Mouse (Mus musculus): ENCODE results near the gene Ndufa5. TPM values are rescaled to one million over a fixed set of nuclear protein-coding genes. Genes with fewer than 3 reads are reported as not detected.
A peak's percentile ranks its signal among the peaks of the same experiment; 100 is the strongest.

The Ndufa5 gene
- polyA plus RNA-seq (2012) = 1.0 and 1.4 TPM in 2 replicates

DNA sequence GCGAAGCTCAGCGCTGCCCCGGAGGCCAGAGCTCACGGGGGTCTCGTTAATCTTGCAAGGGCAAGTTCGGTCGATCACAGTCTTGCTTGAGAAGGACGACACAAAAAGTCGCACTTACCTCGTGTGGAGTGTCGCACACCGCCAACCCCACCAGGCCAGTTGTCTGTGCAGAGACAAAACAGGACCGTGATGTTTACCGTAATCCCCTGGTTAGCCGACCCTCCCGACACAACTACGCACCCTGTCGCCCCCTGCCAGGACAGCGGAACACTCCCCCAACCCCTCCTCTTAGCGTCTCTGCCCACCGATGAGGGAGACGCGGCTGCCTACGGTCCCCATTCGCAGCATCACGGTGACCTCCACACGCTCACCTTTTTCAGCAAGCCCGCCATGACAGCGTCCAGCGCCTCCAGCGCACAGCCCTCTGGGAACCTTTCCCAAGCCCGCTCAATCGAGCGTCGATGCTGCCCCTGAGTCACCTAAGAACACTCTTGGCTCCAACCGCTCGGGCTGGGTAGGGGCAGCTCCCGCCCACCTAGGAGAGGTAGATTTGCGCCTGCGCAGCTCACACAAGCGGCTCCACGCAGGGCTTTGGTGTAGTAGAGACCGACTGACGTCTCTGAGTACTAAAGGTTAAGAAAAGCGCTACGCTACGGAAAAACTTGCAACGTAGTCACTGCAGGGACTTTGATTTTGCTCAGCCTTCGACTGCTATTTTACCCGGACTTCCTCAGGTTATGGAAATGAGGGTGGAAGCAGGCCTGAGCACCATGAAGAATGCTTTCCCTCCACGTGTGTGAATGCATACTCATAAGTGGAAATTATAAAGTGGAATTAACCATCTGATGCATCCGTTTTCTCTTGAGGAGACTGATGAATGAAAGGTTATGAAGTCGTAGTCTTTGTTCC lies at the start of gene Ndufa5:
Gene Ndufa5, minus strand, starts transcription at position 859 of the 909 bp plus-strand sequence.
- no peaks in the 10 kb centered on the region for H3K27me3 ChIP-seq (ENCODE audit: control insufficient read depth)
- H3K9me3 ChIP-seq (ENCODE audit: control insufficient read depth, low read length) = no peaks in the 10 kb centered on the region
- no peak for TF ChIP-seq TAL1 (IDR thresholded peaks at IDR 0.05; ENCODE audit: low read length)
- TF ChIP-seq GATA1 (IDR thresholded peaks at IDR 0.05; ENCODE audit: low read length) = no peak
- H3K36me3 ChIP-seq (ENCODE audit: control insufficient read depth) = peaks cover 19% of the 10 kb centered on the region
- H3K4me1 ChIP-seq (ENCODE audit: control insufficient read depth) = peaks cover 33% of the 10 kb centered on the region
- H3K4me3 ChIP-seq (replicated peaks) = peak within 1 kb of the TSS; percentile 90

DNA sequence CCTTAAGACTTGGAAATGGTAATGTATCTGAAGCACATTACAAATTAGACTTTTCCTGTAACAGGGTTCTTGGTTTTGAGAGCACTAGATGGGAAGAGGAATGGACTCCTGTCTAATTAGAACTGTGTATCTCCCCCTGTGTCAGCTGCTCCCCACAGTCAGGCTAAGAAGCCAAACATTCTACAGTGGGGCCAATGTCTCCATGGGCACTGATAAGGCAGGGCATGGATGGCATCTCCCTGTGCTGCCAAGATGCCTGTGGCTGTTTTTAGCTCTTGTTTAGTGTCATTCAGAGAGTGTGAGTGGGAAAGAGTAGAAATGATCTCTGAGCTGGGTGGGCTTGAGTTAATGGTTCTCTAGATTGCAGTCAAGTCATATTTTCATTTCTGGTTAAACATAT lies 45.5 kb upstream of the Ndufa5 start:
- no peak for TF ChIP-seq TAL1 (IDR thresholded peaks at IDR 0.05; ENCODE audit: low read length)
- no peak for TF ChIP-seq GATA1 (IDR thresholded peaks at IDR 0.05; ENCODE audit: low read length)
- no peaks in the 10 kb centered on the region for H3K27me3 ChIP-seq (ENCODE audit: control insufficient read depth)
- H3K36me3 ChIP-seq (ENCODE audit: control insufficient read depth) = no peaks in the 10 kb centered on the region
- no peaks in the 10 kb centered on the region; the same call in 1 of the 2 replicates for H3K9me3 ChIP-seq (ENCODE audit: control insufficient read depth, low read length)
- no peak overlapping the region for H3K4me3 ChIP-seq (replicated peaks)
- no peaks in the 10 kb centered on the region for H3K4me1 ChIP-seq (ENCODE audit: control insufficient read depth)

DNA sequence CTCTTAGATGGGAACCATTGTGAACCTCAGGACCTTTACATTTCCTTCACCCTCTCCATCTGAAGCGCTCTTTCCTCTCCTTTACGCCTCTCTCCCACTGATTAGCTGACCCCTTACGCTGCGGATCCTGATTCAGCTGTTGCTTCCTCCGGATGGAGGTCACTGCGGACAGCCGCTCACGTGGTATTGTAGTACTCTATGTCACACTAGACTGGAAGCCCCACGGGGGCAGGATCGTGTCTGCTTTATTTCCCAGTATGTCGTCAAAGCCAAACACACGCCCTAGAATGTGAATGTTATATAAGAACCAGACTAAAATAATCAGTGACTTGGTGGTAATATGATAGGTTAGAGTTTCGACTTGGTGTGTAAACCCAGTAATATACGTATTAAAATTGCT lies 44.6 kb upstream of the Ndufa5 start:
- Histone ChIP-seq H3K9me3 (ENCODE audit: control insufficient read depth, low read length) (no peaks in the 10 kb centered on the region; the same call in 1 of the 2 replicates), H3K4me1 (ENCODE audit: control insufficient read depth) (no peaks in the 10 kb centered on the region), H3K4me3 (replicated peaks) (no peak overlapping the region), H3K36me3 (ENCODE audit: control insufficient read depth) (no peaks in the 10 kb centered on the region), H3K27me3 (ENCODE audit: control insufficient read depth) (no peaks in the 10 kb centered on the region)
- TF ChIP-seq TAL1 (IDR thresholded peaks at IDR 0.05; ENCODE audit: low read length) (no peak), GATA1 (IDR thresholded peaks at IDR 0.05; ENCODE audit: low read length) (no peak)

DNA sequence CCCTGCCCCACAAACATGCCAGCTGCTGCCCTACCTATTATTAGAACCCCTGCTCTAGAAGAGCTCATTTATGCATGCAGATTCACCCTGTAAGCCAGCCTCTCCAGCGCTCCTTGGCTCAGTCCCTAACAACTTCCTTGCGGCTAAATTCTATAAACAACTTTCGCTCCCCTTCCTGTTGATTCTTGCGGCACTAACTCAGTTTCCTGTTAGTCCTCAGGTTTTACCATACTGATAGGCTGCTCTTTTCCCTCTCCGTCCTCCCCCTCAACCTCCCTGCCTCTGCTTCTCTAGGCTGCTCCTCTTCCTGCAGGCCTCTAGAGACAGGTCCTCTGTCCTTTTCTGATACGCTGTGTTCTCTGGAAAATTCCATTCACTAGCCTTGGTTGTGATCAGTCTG lies 43.3 kb upstream of the Ndufa5 start:
- TF ChIP-seq TAL1 (IDR thresholded peaks at IDR 0.05; ENCODE audit: low read length) = no peak
- no peak for TF ChIP-seq GATA1 (IDR thresholded peaks at IDR 0.05; ENCODE audit: low read length)
- H3K4me3 ChIP-seq (replicated peaks) = no peak overlapping the region
- H3K36me3 ChIP-seq (ENCODE audit: control insufficient read depth) = no peaks in the 10 kb centered on the region
- H3K27me3 ChIP-seq (ENCODE audit: control insufficient read depth) = no peaks in the 10 kb centered on the region
- H3K4me1 ChIP-seq (ENCODE audit: control insufficient read depth) = no peaks in the 10 kb centered on the region
- no peaks in the 10 kb centered on the region; the same call in 1 of the 2 replicates for H3K9me3 ChIP-seq (ENCODE audit: control insufficient read depth, low read length)

DNA sequence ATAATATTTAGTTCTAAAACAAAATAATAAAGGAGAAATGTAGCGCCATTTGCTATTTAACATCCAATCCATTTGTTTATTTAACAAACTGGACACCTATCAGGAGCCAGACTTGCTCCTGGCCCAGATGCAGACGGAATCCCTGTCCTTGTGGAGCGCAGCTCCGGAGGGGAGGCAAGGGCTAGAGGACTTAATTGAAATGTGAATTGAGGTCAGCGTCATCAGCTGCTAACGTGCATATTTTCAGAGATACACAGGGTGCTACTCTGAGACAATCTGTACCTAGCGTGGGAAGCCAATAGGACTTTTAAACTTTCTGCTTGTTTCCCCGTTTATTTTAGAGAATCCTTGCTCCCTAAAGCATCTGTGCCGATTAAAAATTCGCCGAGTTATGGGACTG lies 42.5 kb upstream of the Ndufa5 start:
- Histone ChIP-seq H3K9me3 (ENCODE audit: control insufficient read depth, low read length) (no peaks in the 10 kb centered on the region; the same call in 1 of the 2 replicates), H3K4me3 (replicated peaks) (no peak overlapping the region), H3K27me3 (ENCODE audit: control insufficient read depth) (no peaks in the 10 kb centered on the region), H3K4me1 (ENCODE audit: control insufficient read depth) (no peaks in the 10 kb centered on the region), H3K36me3 (ENCODE audit: control insufficient read depth) (no peaks in the 10 kb centered on the region)
- TF ChIP-seq GATA1 (IDR thresholded peaks at IDR 0.05; ENCODE audit: low read length) (no peak), TAL1 (IDR thresholded peaks at IDR 0.05; ENCODE audit: low read length) (no peak)

DNA sequence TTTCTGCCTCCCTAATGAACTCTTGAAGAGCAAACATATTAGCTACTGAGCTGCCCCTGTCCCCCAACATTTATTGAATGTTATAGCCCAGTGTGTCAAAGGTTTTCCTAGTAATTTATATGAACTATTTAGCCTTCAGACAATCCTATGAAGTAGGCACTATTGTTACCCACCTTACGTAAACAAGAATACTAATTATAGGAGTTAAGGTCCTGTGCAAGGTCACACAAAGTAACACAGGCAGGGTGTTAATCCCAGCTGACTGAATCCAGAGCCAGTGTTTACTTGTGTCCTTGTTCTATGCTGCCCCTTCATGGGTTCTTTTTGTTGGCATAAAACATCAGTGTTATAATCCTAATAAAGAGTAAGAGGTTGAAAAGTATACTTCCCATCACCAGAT lies 41.9 kb upstream of the Ndufa5 start:
- TF ChIP-seq GATA1 (IDR thresholded peaks at IDR 0.05; ENCODE audit: low read length) = no peak
- TF ChIP-seq TAL1 (IDR thresholded peaks at IDR 0.05; ENCODE audit: low read length) = no peak
- H3K4me1 ChIP-seq (ENCODE audit: control insufficient read depth) = no peaks in the 10 kb centered on the region

DNA sequence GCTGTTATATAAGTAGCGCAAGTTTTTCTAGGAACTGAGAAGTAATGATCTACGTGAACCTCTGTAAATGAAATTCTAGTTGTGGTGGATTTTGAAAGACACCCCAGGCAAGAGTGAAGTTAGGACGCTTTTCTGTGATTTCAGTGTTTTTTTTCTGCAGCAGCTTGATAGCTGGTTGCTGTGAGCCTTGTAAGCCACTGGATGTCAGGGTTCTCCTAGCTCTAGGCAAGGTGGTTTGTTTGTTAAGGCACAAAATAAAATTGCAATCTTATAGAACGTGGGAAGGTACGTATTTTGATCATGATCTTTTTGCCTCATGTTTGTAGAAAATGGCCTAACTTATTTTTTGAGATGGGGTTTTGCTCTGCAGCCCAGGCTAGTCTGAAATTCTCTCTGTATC lies 41.1 kb upstream of the Ndufa5 start:
- Histone ChIP-seq H3K36me3 (ENCODE audit: control insufficient read depth) (no peaks in the 10 kb centered on the region), H3K4me1 (ENCODE audit: control insufficient read depth) (no peaks in the 10 kb centered on the region), H3K27me3 (ENCODE audit: control insufficient read depth) (no peaks in the 10 kb centered on the region), H3K4me3 (replicated peaks) (no peak overlapping the region), H3K9me3 (ENCODE audit: control insufficient read depth, low read length) (no peaks in the 10 kb centered on the region; the same call in 1 of the 2 replicates)
- TF ChIP-seq TAL1 (IDR thresholded peaks at IDR 0.05; ENCODE audit: low read length) (no peak), GATA1 (IDR thresholded peaks at IDR 0.05; ENCODE audit: low read length) (no peak)

More for the DNA sequence above, 41.9 kb upstream of the Ndufa5 start:
- Histone ChIP-seq H3K4me3 (replicated peaks) (no peak overlapping the region), H3K9me3 (ENCODE audit: control insufficient read depth, low read length) (no peaks in the 10 kb centered on the region; the same call in 1 of the 2 replicates), H3K36me3 (ENCODE audit: control insufficient read depth) (no peaks in the 10 kb centered on the region), H3K27me3 (ENCODE audit: control insufficient read depth) (no peaks in the 10 kb centered on the region)

DNA sequence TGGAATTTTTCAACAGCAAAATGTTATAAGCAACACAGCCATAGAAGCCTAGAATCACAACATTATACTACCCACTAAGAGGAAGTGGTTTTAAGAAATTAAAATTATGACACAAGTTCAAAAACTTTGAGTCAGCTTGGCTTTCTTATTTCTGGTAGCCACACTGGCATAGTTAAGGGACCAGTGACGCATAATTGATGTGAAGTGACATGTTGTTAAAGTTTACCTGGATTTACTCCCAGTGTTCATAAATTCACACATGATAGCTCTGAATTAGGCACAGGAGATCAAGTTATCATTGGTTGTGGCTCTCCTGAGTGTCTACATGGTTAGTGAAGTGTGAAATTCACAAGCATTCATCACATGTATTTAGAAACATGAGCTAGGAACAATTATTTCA lies 37.1 kb upstream of the Ndufa5 start:
- TF ChIP-seq TAL1 (IDR thresholded peaks at IDR 0.05; ENCODE audit: low read length) (no peak), GATA1 (IDR thresholded peaks at IDR 0.05; ENCODE audit: low read length) (no peak)
- Histone ChIP-seq H3K9me3 (ENCODE audit: control insufficient read depth, low read length) (no peaks in the 10 kb centered on the region), H3K4me3 (replicated peaks) (no peak overlapping the region), H3K4me1 (ENCODE audit: control insufficient read depth) (no peaks in the 10 kb centered on the region), H3K36me3 (ENCODE audit: control insufficient read depth) (no peaks in the 10 kb centered on the region), H3K27me3 (ENCODE audit: control insufficient read depth) (no peaks in the 10 kb centered on the region)

DNA sequence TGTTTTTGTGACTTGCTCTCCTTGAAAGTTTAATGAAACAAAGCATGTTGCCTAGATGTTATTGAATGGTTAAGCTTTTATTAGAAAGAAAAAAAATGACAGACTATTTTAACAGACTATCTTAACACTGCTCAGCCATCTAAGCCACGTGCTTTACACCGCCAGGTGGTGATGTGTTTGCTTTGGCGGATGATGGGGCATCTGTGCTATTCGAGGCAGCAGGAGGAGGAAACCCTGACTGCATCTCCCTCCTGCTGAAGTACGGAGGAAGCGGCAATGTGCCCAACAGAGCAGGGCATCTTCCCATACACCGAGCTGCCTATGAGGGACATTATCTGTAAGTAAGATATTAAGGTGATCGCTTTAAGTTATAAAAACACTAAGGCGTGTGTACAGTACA lies 36.3 kb upstream of the Ndufa5 start:
- TF ChIP-seq GATA1 (IDR thresholded peaks at IDR 0.05; ENCODE audit: low read length) = no peak
- TF ChIP-seq TAL1 (IDR thresholded peaks at IDR 0.05; ENCODE audit: low read length) = no peak
- Histone ChIP-seq H3K4me3 (replicated peaks) (no peak overlapping the region), H3K4me1 (ENCODE audit: control insufficient read depth) (no peaks in the 10 kb centered on the region), H3K27me3 (ENCODE audit: control insufficient read depth) (no peaks in the 10 kb centered on the region), H3K36me3 (ENCODE audit: control insufficient read depth) (no peaks in the 10 kb centered on the region), H3K9me3 (ENCODE audit: control insufficient read depth, low read length) (no peaks in the 10 kb centered on the region)

Data from erythroblast, embryonic 14.5 days (primary cell).